Mouse (Mus musculus): ENCODE results near the gene Bcan. TPM values are rescaled to one million over a fixed set of nuclear protein-coding genes. Genes with fewer than 3 reads are reported as not detected.

Gene Bcan
- polyA plus RNA-seq, 1 experiment, result 1.1 TPM

DNA sequence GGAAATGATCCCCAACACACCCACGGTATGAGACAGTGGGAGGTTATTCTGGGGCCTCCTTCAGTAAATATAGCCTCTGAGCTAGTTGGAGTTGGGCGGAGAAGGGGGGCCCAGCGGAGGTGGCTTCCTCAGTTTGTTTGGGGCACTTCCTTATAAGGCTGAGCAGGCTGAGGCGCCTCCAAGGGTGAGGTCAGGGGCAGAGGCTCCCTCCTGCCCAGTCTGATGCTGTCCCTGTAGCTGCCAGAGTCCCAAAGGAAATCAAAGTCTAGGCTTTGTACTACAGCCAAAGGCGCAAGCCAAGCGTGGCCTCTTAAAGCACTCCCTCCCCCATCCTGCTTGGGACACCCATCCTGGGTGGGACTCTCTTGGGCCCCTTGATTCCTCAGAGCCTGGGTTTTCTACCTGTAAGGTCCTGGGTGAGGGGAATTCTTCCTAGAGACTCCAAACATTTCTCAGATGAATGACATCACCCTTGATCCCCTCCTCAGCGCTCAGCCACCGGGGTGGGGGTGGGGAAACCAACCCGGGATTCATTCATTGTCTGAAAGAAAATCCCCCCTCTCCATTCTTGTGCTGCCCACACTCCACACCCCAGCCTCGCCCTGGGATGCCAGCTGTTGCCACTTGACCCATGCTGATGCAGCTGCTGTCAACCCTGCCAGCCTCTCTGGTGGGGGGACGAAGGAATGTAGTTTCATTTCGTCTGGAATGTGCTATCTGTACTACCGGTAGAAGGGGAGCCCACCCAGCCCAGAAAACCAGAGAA, 17.0 kb downstream of the Bcan start:
- Histone ChIP-seq H3K4me1 (ENCODE audit: control insufficient read depth, insufficient read depth, low read length) (peaks cover 3% of the 10 kb centered on the region), H3K36me3 (ENCODE audit: control insufficient read depth, insufficient read depth, low read length, poor library complexity, severe bottlenecking) (no peaks in the 10 kb centered on the region), H3K4me3 (ENCODE audit: low read depth, low read length) (no peak overlapping the region), H3K27me3 (ENCODE audit: control insufficient read depth, insufficient read depth, low read length, poor library complexity, severe bottlenecking) (no peaks in the 10 kb centered on the region), H3K9me3 (replicated peaks; ENCODE audit: control insufficient read depth, insufficient read depth, low read length, poor library complexity, severe bottlenecking) (no peaks in the 10 kb centered on the region), H3K27ac (ENCODE audit: insufficient read depth, low read length) (no peak overlapping the region), H3K9ac (ENCODE audit: low read depth, poor library complexity, severe bottlenecking) (no peak overlapping the region)
- TF ChIP-seq EP300 (IDR thresholded peaks at IDR 0.05; ENCODE audit: insufficient read depth, low read depth, low read length) (peak; percentile 5; the same call in 1 of the 2 replicates), POLR2A (IDR thresholded peaks at IDR 0.05; ENCODE audit: insufficient read depth, low read length) (no peak)

DNA sequence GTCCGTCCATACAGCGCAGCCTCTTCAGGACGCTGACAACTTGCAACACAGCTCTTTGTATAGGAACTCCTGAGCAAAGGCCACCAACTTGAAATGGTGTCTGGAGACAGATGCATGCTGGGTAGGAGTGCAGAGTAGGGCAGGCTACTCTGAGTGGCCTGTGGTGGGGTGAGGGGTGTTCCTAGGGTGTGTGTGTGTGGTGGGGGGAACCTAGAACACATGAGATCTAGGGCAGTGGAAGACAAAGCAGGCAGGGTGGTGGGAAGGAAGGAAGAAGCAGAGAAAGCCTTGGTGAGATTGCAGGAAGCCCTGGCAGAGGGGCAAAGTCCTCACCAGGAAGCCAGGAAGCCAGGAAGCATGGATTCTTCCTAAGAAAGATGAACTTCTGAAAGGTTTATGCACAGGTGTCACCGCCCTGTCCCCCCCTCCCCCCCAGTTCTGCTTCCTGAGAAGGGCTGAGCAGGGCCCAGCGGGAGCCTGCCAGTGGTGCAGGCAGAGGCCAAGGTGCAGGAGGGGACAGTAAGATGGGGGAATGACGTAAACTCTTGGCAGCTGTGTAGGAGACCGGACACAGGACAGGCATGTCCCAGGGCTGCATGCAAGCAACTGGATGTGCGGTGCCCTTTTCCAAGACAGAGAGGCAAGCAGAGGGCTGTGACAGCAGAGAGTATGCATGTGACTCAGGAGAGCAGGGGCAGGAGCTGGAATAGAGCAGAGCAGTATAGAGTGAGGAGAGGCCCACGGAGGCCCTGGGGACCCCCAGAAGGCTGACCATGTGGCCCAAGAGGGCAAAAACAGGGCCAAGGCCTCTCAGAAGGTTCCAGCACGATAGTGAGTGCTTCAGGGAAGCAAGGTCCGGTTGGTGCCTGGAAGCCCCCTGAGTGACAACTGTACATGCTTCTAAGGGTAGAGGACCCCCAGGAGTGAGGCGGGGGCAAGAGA, 17.9 kb downstream of the Bcan start:
- TF ChIP-seq EP300 (IDR thresholded peaks at IDR 0.05; ENCODE audit: insufficient read depth, low read depth, low read length) (no peak), POLR2A (IDR thresholded peaks at IDR 0.05; ENCODE audit: insufficient read depth, low read length) (no peak), CTCF (IDR thresholded peaks at IDR 0.05; ENCODE audit: low read depth, low read length) (no peak)
- H3K36me3 ChIP-seq (ENCODE audit: control insufficient read depth, insufficient read depth, low read length, poor library complexity, severe bottlenecking), result no peaks in the 10 kb centered on the region
- peaks cover 3% of the 10 kb centered on the region for H3K4me1 ChIP-seq (ENCODE audit: control insufficient read depth, insufficient read depth, low read length)
- H3K27me3 ChIP-seq (ENCODE audit: control insufficient read depth, insufficient read depth, low read length, poor library complexity, severe bottlenecking), result 0 out of 2 replicates have a peak, but pooled peaks cover 5% of the 10 kb centered on the region
- H3K27ac ChIP-seq (ENCODE audit: insufficient read depth, low read length), result no peak overlapping the region
- no peak overlapping the region for H3K4me3 ChIP-seq (ENCODE audit: low read depth, low read length)
- no peaks in the 10 kb centered on the region for H3K9me3 ChIP-seq (replicated peaks; ENCODE audit: control insufficient read depth, insufficient read depth, low read length, poor library complexity, severe bottlenecking)
- H3K9ac ChIP-seq (ENCODE audit: low read depth, poor library complexity, severe bottlenecking), result no peak overlapping the region

DNA sequence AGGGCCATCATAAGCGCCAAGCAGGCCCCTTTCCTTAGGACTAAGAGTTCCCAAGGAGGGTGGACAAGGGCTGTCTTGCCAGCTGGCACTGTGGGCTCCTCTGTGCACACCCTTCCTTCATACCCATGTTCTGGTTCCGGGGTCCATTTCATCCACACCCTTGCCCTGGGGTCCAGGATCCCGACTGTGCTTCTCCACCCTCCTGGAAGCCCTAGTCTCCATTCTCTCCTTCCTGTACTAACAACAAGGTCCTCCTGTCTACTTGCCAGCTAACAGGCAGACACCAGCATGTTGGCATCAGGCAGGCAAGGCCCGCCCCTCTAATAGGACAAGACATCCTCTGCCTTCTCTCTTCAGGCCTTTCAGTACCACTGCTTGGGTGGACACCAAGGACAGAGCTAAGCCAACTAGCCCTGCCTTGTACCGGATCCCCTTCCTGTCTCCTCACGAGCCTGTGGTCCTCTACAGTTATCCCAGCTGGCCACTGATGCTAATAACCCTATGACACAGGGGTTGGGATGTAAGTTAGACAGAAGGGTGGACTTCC, 18.7 kb downstream of the Bcan start:
- Histone ChIP-seq H3K4me1 (ENCODE audit: control insufficient read depth, insufficient read depth, low read length) (peaks cover 3% of the 10 kb centered on the region), H3K36me3 (ENCODE audit: control insufficient read depth, insufficient read depth, low read length, poor library complexity, severe bottlenecking) (no peaks in the 10 kb centered on the region), H3K9me3 (replicated peaks; ENCODE audit: control insufficient read depth, insufficient read depth, low read length, poor library complexity, severe bottlenecking) (no peaks in the 10 kb centered on the region), H3K9ac (ENCODE audit: low read depth, poor library complexity, severe bottlenecking) (no peak overlapping the region), H3K27me3 (ENCODE audit: control insufficient read depth, insufficient read depth, low read length, poor library complexity, severe bottlenecking) (0 out of 2 replicates have a peak, but pooled peaks cover 5% of the 10 kb centered on the region), H3K27ac (ENCODE audit: insufficient read depth, low read length) (no peak overlapping the region), H3K4me3 (ENCODE audit: low read depth, low read length) (no peak overlapping the region)
- TF ChIP-seq CTCF (IDR thresholded peaks at IDR 0.05; ENCODE audit: low read depth, low read length) (no peak), POLR2A (IDR thresholded peaks at IDR 0.05; ENCODE audit: insufficient read depth, low read length) (no peak), EP300 (IDR thresholded peaks at IDR 0.05; ENCODE audit: insufficient read depth, low read depth, low read length) (no peak)

DNA sequence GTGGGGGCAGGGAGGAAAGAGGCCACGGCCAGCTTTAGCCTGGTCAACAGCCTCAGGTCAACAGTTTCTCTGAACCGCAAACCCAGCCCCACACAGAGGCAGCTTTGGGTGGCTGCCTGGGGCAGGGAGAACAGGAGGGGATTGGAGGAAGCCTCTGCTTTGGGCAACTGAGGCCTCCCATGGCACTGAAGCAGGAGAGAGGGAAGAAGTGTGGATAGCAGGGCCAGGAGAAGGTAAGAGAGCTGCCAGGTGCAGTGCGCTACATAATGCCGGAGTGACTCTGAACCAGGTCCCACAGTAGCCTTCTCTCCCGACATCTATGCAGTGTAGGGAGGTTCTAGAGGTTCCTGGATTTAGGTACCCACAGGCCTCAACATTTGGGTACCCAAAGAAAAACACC, 19.3 kb downstream of the Bcan start:
- H3K4me1 ChIP-seq (ENCODE audit: control insufficient read depth, insufficient read depth, low read length), result peaks cover 3% of the 10 kb centered on the region
- no peak for TF ChIP-seq POLR2A (IDR thresholded peaks at IDR 0.05; ENCODE audit: insufficient read depth, low read length)
- no peak for TF ChIP-seq EP300 (IDR thresholded peaks at IDR 0.05; ENCODE audit: insufficient read depth, low read depth, low read length)
- TF ChIP-seq CTCF (IDR thresholded peaks at IDR 0.05; ENCODE audit: low read depth, low read length), result no peak
- H3K4me3 ChIP-seq (ENCODE audit: low read depth, low read length), result no peak overlapping the region
- no peak overlapping the region for H3K9ac ChIP-seq (ENCODE audit: low read depth, poor library complexity, severe bottlenecking)
- H3K36me3 ChIP-seq (ENCODE audit: control insufficient read depth, insufficient read depth, low read length, poor library complexity, severe bottlenecking), result no peaks in the 10 kb centered on the region
- no peaks in the 10 kb centered on the region for H3K9me3 ChIP-seq (replicated peaks; ENCODE audit: control insufficient read depth, insufficient read depth, low read length, poor library complexity, severe bottlenecking)
- H3K27me3 ChIP-seq (ENCODE audit: control insufficient read depth, insufficient read depth, low read length, poor library complexity, severe bottlenecking), result 0 out of 2 replicates have a peak, but pooled peaks cover 5% of the 10 kb centered on the region
- no peak overlapping the region for H3K27ac ChIP-seq (ENCODE audit: insufficient read depth, low read length)

DNA sequence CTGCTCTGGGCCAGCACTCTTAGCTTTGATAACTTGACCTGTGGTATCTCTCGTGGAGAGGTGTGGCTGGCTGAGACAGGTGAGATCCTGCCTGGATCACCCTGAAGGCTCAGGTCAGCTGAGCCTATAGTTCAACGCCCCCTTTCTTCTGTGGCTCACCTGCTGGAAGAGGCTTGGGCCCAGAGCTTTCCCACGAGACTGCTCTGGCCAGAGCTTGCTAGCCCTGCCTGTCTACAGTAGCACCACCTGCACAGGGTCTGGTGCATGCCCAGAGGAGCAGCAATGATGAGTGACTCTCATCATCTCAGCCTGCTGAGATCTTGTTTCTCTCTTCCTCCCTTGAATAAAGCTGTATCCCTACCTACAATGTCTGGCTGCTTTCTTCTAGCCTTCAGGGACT, 19.9 kb downstream of the Bcan start:
- Histone ChIP-seq H3K4me1 (ENCODE audit: control insufficient read depth, insufficient read depth, low read length) (peaks cover 3% of the 10 kb centered on the region), H3K9me3 (replicated peaks; ENCODE audit: control insufficient read depth, insufficient read depth, low read length, poor library complexity, severe bottlenecking) (no peaks in the 10 kb centered on the region), H3K4me3 (ENCODE audit: low read depth, low read length) (no peak overlapping the region), H3K9ac (ENCODE audit: low read depth, poor library complexity, severe bottlenecking) (no peak overlapping the region), H3K27ac (ENCODE audit: insufficient read depth, low read length) (no peak overlapping the region), H3K27me3 (ENCODE audit: control insufficient read depth, insufficient read depth, low read length, poor library complexity, severe bottlenecking) (0 out of 2 replicates have a peak, but pooled peaks cover 5% of the 10 kb centered on the region), H3K36me3 (ENCODE audit: control insufficient read depth, insufficient read depth, low read length, poor library complexity, severe bottlenecking) (no peaks in the 10 kb centered on the region)
- TF ChIP-seq CTCF (IDR thresholded peaks at IDR 0.05; ENCODE audit: low read depth, low read length), result no peak
- no peak for TF ChIP-seq POLR2A (IDR thresholded peaks at IDR 0.05; ENCODE audit: insufficient read depth, low read length)
- TF ChIP-seq EP300 (IDR thresholded peaks at IDR 0.05; ENCODE audit: insufficient read depth, low read depth, low read length), result no peak
